Mouse (Mus musculus): ENCODE measurements around the gene Gsdma. TPM values are rescaled to one million over a fixed set of nuclear protein-coding genes. Genes with fewer than 3 reads are reported as not detected.
"Not testable (repeated sequence)": the region's sequence is repeated elsewhere in the genome, so short reads cannot be mapped to it uniquely, and the experiment has no call there.

Gsdma gene
- total and polyA plus RNA-seq, 3 experiments = 0.10 TPM; not detected in 2

DNA sequence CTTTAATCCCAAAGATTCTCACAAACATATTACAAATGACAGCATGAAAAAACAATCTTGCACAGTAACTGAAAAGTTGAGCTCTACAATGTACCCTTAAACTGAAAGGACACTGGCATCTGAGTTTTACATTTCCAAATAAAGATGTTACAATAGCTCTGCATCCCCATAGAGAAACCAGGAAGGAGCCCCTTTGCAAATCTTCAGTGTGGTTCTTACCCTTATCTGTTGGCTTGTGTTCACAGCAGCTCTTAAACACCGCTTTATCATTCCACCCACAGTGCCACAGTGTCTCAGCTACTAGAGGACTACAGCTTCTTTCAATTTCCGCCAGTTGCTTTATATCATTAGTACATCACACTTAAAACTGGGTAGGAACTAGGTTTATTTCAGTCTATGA, 39.8 kb upstream of the Gsdma start:
- H3K4me1 ChIP-seq (ENCODE audit: control insufficient read depth in 1 of 2, insufficient read depth in 2 of 2); H3K4me2 ChIP-seq (ENCODE audit: insufficient read depth, low read depth, poor library complexity, severe bottlenecking); H3K27ac ChIP-seq (ENCODE audit: insufficient read depth, low read depth); in situ Hi-C loops (cut with MboI; ENCODE audit: low pct_ligation_motif_present, low pct_unique_long_range_greater_than_20kb, low sequenced_read_pairs); H3K36me3 ChIP-seq (replicated peaks in 1 of 2; ENCODE audit: control insufficient read depth in 1 of 2, insufficient read depth in 1 of 2, low read length in 1 of 2); dilution Hi-C loops (cut with MboI; ENCODE audit: extremely low pct_ligation_motif_present, extremely low pct_unique_long_range_greater_than_20kb, low sequenced_read_pairs); H3K79me2 ChIP-seq (replicated peaks; ENCODE audit: control insufficient read depth, extremely low read depth, insufficient read depth, poor library complexity, severe bottlenecking); H3K9ac ChIP-seq (ENCODE audit: insufficient read depth, low read depth); DNase-seq (ENCODE audit: extremely low read depth); H3K4me3 ChIP-seq (replicated peaks in 1 of 3; ENCODE audit: low read depth in 2 of 3, low read length in 2 of 3, poor library complexity in 1 of 3): not testable (repeated sequence)
- H3K27me3 ChIP-seq (replicated peaks) = peaks cover 28% of the 10 kb centered on the region
- H3K9me3 ChIP-seq (replicated peaks; ENCODE audit: low read length) = peaks cover 14% of the 10 kb centered on the region

- DNase-seq (ENCODE audit: extremely low read depth) = no peak
- in situ Hi-C loops (cut with MboI; ENCODE audit: low pct_ligation_motif_present, low pct_unique_long_range_greater_than_20kb, low sequenced_read_pairs) = loop anchor here (25.0 kb wide), 1 partner anchor 289 kb away; the partner anchor contains the start of genes Neurod2 and Ppp1r1b
Observed at GRCm38 (mm10) chr11:98625611-98626410, 38.3 kb upstream of the Gsdma start, which contains the start of the genes Gm12355 and Gsdma3. Gm12355 (minus strand) TSS chr11:98625661. Gsdma3 (plus strand) TSS chr11:98626360.

DNA sequence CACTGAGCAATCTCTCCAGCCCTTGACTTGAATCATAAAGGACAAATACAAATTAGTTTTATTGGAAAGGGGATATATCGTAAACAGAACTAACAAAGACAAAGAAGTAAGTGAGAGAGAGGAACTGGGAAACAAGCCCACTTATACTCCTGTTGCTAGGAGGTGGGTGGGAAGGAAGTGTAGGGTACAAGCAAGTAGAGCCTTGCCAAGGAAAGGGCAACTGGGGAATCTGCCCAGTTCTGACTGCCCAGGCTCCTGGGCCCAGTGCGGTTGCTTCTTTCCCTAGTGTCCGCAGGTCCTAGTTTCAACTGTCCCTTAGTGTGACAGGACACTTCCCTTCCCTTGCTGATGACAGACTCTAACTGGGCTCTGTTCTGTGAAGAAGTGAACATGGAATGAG, 35.4 kb upstream of the Gsdma start:
- no peak overlapping the region for H3K9ac ChIP-seq (ENCODE audit: insufficient read depth, low read depth)
- H3K9me3 ChIP-seq (replicated peaks; ENCODE audit: low read length) = peaks cover 4% of the 10 kb centered on the region
- no peak for DNase-seq (ENCODE audit: extremely low read depth)
- in situ Hi-C loops (cut with MboI; ENCODE audit: low pct_ligation_motif_present, low pct_unique_long_range_greater_than_20kb, low sequenced_read_pairs) (loop anchor here (25.0 kb wide), 1 partner anchor 291 kb away; the partner anchor contains the start of genes Neurod2 and Ppp1r1b), dilution Hi-C loops (cut with MboI; ENCODE audit: extremely low pct_ligation_motif_present, extremely low pct_unique_long_range_greater_than_20kb, low sequenced_read_pairs) (no loop called here)
- no peak overlapping the region for H3K4me2 ChIP-seq (ENCODE audit: insufficient read depth, low read depth, poor library complexity, severe bottlenecking)
- H3K36me3 ChIP-seq (replicated peaks in 1 of 2; ENCODE audit: control insufficient read depth in 1 of 2, insufficient read depth in 1 of 2, low read length in 1 of 2) = no peaks in the 10 kb centered on the region
- no peaks in the 10 kb centered on the region for H3K4me1 ChIP-seq (ENCODE audit: control insufficient read depth in 1 of 2, insufficient read depth in 2 of 2)
- H3K4me3 ChIP-seq (replicated peaks in 1 of 3; ENCODE audit: low read depth in 2 of 3, low read length in 2 of 3, poor library complexity in 1 of 3) = no peak overlapping the region
- H3K79me2 ChIP-seq (replicated peaks; ENCODE audit: control insufficient read depth, extremely low read depth, insufficient read depth, poor library complexity, severe bottlenecking) = no peaks in the 10 kb centered on the region
- no peak overlapping the region for H3K27ac ChIP-seq (ENCODE audit: insufficient read depth, low read depth)
- H3K27me3 ChIP-seq (replicated peaks) = peaks cover 58% of the 10 kb centered on the region
- no peak for TF ChIP-seq MAFK (IDR thresholded peaks at IDR 0.05; ENCODE audit: insufficient replicate concordance, low read length)
- no peak for TF ChIP-seq EP300 (IDR thresholded peaks at IDR 0.05; ENCODE audit: low read length)
- no peak for TF ChIP-seq GABPA (IDR thresholded peaks at IDR 0.05; ENCODE audit: insufficient replicate concordance, low read depth, low read length)
- no peak for TF ChIP-seq JUND (conservative IDR thresholded peaks at IDR 0.05; ENCODE audit: low read depth, low read length)
- TF ChIP-seq MYC (IDR thresholded peaks at IDR 0.05; ENCODE audit: low read depth, low read length) = no peak
- TF ChIP-seq NRF1 (IDR thresholded peaks at IDR 0.05; ENCODE audit: low read depth, low read length) = no peak
- TF ChIP-seq TBP (conservative IDR thresholded peaks at IDR 0.05; ENCODE audit: low read depth, low read length) = no peak
- TF ChIP-seq CHD1 (IDR thresholded peaks at IDR 0.05; ENCODE audit: low read depth, low read length) = no peak
- no peak for TF ChIP-seq MXI1 (IDR thresholded peaks at IDR 0.05; ENCODE audit: low read depth, low read length)
- TF ChIP-seq CHD2 (IDR thresholded peaks at IDR 0.05; ENCODE audit: low read length) = no peak
- no peak for TF ChIP-seq IRF4 (IDR thresholded peaks at IDR 0.05; ENCODE audit: low read depth, low read length)
- no peak for TF ChIP-seq KAT2A (IDR thresholded peaks at IDR 0.05; ENCODE audit: insufficient replicate concordance, low read length)
- TF ChIP-seq ZNF384 (IDR thresholded peaks at IDR 0.05; ENCODE audit: low read depth, low read length) = no peak
- no peak for TF ChIP-seq MEF2A (IDR thresholded peaks at IDR 0.05; ENCODE audit: borderline replicate concordance, low read depth, low read length)
- TF ChIP-seq RAD21 (IDR thresholded peaks at IDR 0.05; ENCODE audit: low read depth, low read length) = no peak
- TF ChIP-seq ZMIZ1 (IDR thresholded peaks at IDR 0.05; ENCODE audit: low read depth, low read length) = no peak
- no peak for TF ChIP-seq MAZ (IDR thresholded peaks at IDR 0.05; ENCODE audit: low read depth, low read length)
- no peak for TF ChIP-seq BHLHE40 (IDR thresholded peaks at IDR 0.05; ENCODE audit: low read depth, low read length)
- TF ChIP-seq SMC3 (IDR thresholded peaks at IDR 0.05; ENCODE audit: low read depth, low read length) = no peak

More at GRCm38 (mm10) chr11:98625611-98626410, 38.3 kb upstream of the Gsdma start, which contains the start of the genes Gm12355 and Gsdma3:
- no peak for TF ChIP-seq TBP (conservative IDR thresholded peaks at IDR 0.05; ENCODE audit: low read depth, low read length)
- TF ChIP-seq MXI1 (IDR thresholded peaks at IDR 0.05; ENCODE audit: low read depth, low read length) = no peak
- no peak for TF ChIP-seq MAZ (IDR thresholded peaks at IDR 0.05; ENCODE audit: low read depth, low read length)
- no peak for TF ChIP-seq USF1 (IDR thresholded peaks at IDR 0.05; ENCODE audit: low read depth, low read length)
- TF ChIP-seq ELF1 (IDR thresholded peaks at IDR 0.05; ENCODE audit: low read depth, low read length) = no peak
- TF ChIP-seq CHD2 (IDR thresholded peaks at IDR 0.05; ENCODE audit: low read length) = no peak
- no peak for TF ChIP-seq E2F4 (IDR thresholded peaks at IDR 0.05; ENCODE audit: insufficient replicate concordance, low read depth, low read length)
- TF ChIP-seq JUND (conservative IDR thresholded peaks at IDR 0.05; ENCODE audit: low read depth, low read length) = no peak
- TF ChIP-seq BHLHE40 (IDR thresholded peaks at IDR 0.05; ENCODE audit: low read depth, low read length) = no peak
- TF ChIP-seq NRF1 (IDR thresholded peaks at IDR 0.05; ENCODE audit: low read depth, low read length) = no peak
- dilution Hi-C loops (cut with MboI; ENCODE audit: extremely low pct_ligation_motif_present, extremely low pct_unique_long_range_greater_than_20kb, low sequenced_read_pairs) = no loop called here
- Histone ChIP-seq H3K79me2 (replicated peaks; ENCODE audit: control insufficient read depth, extremely low read depth, insufficient read depth, poor library complexity, severe bottlenecking) (no peaks in the 10 kb centered on the region), H3K4me2 (ENCODE audit: insufficient read depth, low read depth, poor library complexity, severe bottlenecking) (no peak within 1 kb of the TSS), H3K4me3 (replicated peaks in 1 of 3; ENCODE audit: low read depth in 2 of 3, low read length in 2 of 3, poor library complexity in 1 of 3) (no peak within 1 kb of the TSS), H3K9ac (ENCODE audit: insufficient read depth, low read depth) (no peak within 1 kb of the TSS), H3K36me3 (replicated peaks in 1 of 2; ENCODE audit: control insufficient read depth in 1 of 2, insufficient read depth in 1 of 2, low read length in 1 of 2) (no peaks in the 10 kb centered on the region), H3K27ac (ENCODE audit: insufficient read depth, low read depth) (no peak within 1 kb of the TSS), H3K4me1 (ENCODE audit: control insufficient read depth in 1 of 2, insufficient read depth in 2 of 2) (no peaks in the 10 kb centered on the region), H3K27me3 (replicated peaks) (peaks cover 42% of the 10 kb centered on the region), H3K9me3 (replicated peaks; ENCODE audit: low read length) (peaks cover 14% of the 10 kb centered on the region)

All from CH12.LX (cell line).